Mouse (Mus musculus): ENCODE results near the gene Aspdh. TPM values are rescaled to one million over a fixed set of nuclear protein-coding genes. Genes with fewer than 3 reads are reported as not detected.

The Aspdh gene
- polyA plus RNA-seq, 1 experiment from 2014 or later: not detected

- DNase-seq (ENCODE audit: low read depth, low spot score) (no peak), ATAC-seq (no peak)
- H3K27me3 ChIP-seq: peaks cover 74% of the 10 kb centered on the region
- CTCF ChIA-PET: no interaction called here
- POLR2A ChIA-PET: interaction anchor here (0.9 kb wide), 1 partner anchor 116 kb away, joined by 3 read pairs; the partner anchor contains the start of gene Nr1h2
- TF ChIP-seq CTCF (IDR thresholded peaks at IDR 0.05): no peak
- in situ Hi-C loops (cut with MboI; ENCODE audit: low pct_unique_long_range_greater_than_20kb): no loop called here
Measured at GRCm38 (mm10) chr7:44437933-44438332, 27.3 kb upstream of the Aspdh start.

- no peak for ATAC-seq
- TF ChIP-seq CTCF (IDR thresholded peaks at IDR 0.05): no peak
Measured at GRCm38 (mm10) chr7:44439696-44440095, 25.5 kb upstream of the Aspdh start.

GRCm38 (mm10) chr7:44440479-44440878, 24.7 kb upstream of the Aspdh start:
- ChIA-PET CTCF (no interaction called here), POLR2A (no interaction called here)
- no peak for ATAC-seq
- DNase-seq (ENCODE audit: low read depth, low spot score): no peak
- no peak for TF ChIP-seq CTCF (IDR thresholded peaks at IDR 0.05)
- peaks cover 79% of the 10 kb centered on the region for H3K27me3 ChIP-seq
- in situ Hi-C loops (cut with MboI; ENCODE audit: low pct_unique_long_range_greater_than_20kb): no loop called here

More at GRCm38 (mm10) chr7:44439696-44440095, 25.5 kb upstream of the Aspdh start:
- in situ Hi-C loops (cut with MboI; ENCODE audit: low pct_unique_long_range_greater_than_20kb): no loop called here
- DNase-seq (ENCODE audit: low read depth, low spot score): no peak
- H3K27me3 ChIP-seq: peaks cover 80% of the 10 kb centered on the region
- ChIA-PET CTCF (no interaction called here), POLR2A (no interaction called here)

GRCm38 (mm10) chr7:44441180-44441579, 24.0 kb upstream of the Aspdh start:
- DNase-seq (ENCODE audit: low read depth, low spot score): no peak
- ChIA-PET CTCF (no interaction called here), POLR2A (no interaction called here)
- in situ Hi-C loops (cut with MboI; ENCODE audit: low pct_unique_long_range_greater_than_20kb): no loop called here
- ATAC-seq: no peak
- H3K27me3 ChIP-seq: peaks cover 79% of the 10 kb centered on the region
- no peak for TF ChIP-seq CTCF (IDR thresholded peaks at IDR 0.05)

DNA sequence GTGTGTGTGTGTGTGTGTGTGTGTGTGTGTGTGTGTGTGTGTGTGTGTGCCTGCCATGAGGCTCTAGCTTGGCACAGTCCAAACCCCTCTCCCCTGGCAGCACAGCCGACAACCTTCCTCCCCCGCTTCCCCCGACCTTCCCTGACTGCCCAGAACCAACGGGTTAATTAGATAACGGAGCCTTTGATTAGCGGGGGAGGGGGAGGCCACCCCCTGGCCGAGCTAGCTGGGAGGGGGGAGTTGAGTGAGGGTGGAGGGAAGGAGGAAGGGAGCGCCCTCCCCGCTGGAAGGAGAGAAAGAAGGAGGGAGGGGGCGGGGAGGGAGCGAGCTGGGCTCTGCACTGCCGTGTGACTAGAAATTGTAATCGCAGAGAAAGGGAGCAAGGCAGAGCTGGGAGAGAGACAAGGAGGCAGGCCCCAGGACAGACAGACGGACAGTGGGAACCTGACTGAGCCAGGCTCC, 23.5 kb upstream of the Aspdh start:
- CTCF ChIA-PET: no interaction called here
- peaks cover 81% of the 10 kb centered on the region for H3K27me3 ChIP-seq
- ATAC-seq (no peak), DNase-seq (ENCODE audit: low read depth, low spot score) (no peak)
- in situ Hi-C loops (cut with MboI; ENCODE audit: low pct_unique_long_range_greater_than_20kb): no loop called here
- POLR2A ChIA-PET: no interaction called here
- TF ChIP-seq CTCF (IDR thresholded peaks at IDR 0.05): no peak

GRCm38 (mm10) chr7:44442407-44442821, 22.8 kb upstream of the Aspdh start:
- ATAC-seq (no peak), DNase-seq (ENCODE audit: low read depth, low spot score) (no peak)
- in situ Hi-C loops (cut with MboI; ENCODE audit: low pct_unique_long_range_greater_than_20kb): no loop called here
- peaks cover 83% of the 10 kb centered on the region for H3K27me3 ChIP-seq
- POLR2A ChIA-PET: no interaction called here
- no peak for TF ChIP-seq CTCF (IDR thresholded peaks at IDR 0.05)
- CTCF ChIA-PET: no interaction called here

DNA sequence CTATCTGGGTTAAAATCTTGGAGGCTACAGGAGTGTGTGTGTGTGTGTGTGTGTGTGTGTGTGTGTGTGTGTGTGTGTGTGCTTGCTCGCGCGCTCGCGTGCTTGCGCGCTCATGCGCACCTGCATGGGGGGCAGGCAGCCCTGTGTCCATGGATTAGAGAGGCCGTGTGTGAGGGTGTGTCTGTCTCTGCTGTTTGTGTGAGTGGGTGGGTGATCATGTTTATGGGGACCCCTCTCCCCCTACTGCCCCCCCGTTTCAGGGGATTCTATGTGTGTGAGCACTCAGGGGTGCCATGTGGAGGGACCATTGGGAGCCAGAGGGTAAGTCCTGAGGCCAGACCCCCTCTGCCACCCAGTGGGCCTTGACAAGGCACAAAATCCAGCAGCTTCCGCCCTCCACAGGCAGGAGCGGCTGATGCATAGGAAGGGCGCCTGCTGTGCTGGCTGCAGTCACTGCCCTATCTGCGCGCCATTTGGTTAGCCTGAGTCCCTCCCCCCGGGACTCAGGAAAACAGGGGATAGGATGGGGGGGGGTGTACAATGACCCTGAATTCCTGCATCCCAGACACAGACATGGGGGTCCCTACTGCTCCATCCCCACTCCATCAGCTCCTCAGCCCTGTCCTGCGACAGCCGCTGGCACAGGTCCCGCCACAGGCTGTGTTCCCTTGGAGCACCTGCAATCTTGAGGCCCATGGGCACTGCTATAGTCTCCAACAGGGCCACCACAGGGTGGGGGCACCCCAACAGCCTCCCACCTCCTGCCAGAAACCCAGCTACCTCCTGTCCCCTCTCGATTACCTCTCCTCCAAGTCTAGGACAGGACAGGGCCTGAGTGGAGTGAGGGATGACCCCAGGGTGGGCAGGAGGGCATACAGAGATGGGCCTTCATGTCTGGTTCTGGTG, 21.7 kb upstream of the Aspdh start:
- POLR2A ChIA-PET: no interaction called here
- in situ Hi-C loops (cut with MboI; ENCODE audit: low pct_unique_long_range_greater_than_20kb): no loop called here
- no peak for DNase-seq (ENCODE audit: low read depth, low spot score)
- no peak for ATAC-seq
- no peak for TF ChIP-seq CTCF (IDR thresholded peaks at IDR 0.05)
- CTCF ChIA-PET: no interaction called here
- peaks cover 81% of the 10 kb centered on the region for H3K27me3 ChIP-seq

- ChIA-PET POLR2A (no interaction called here), CTCF (no interaction called here)
- DNase-seq (ENCODE audit: low read depth, low spot score) (no peak), ATAC-seq (no peak)
- no peak for TF ChIP-seq CTCF (IDR thresholded peaks at IDR 0.05)
- in situ Hi-C loops (cut with MboI; ENCODE audit: low pct_unique_long_range_greater_than_20kb): no loop called here
- H3K27me3 ChIP-seq: peaks cover 78% of the 10 kb centered on the region
Measured at GRCm38 (mm10) chr7:44444886-44445527, 20.2 kb upstream of the Aspdh start.

GRCm38 (mm10) chr7:44445528-44445923, 19.7 kb upstream of the Aspdh start:
- DNase-seq (ENCODE audit: low read depth, low spot score): no peak
- ChIA-PET POLR2A (no interaction called here), CTCF (no interaction called here)
- in situ Hi-C loops (cut with MboI; ENCODE audit: low pct_unique_long_range_greater_than_20kb): no loop called here
- TF ChIP-seq CTCF (IDR thresholded peaks at IDR 0.05): no peak
- no peak for ATAC-seq
- peaks cover 78% of the 10 kb centered on the region for H3K27me3 ChIP-seq

- peaks cover 76% of the 10 kb centered on the region for H3K27me3 ChIP-seq
- DNase-seq (ENCODE audit: low read depth, low spot score) (no peak), ATAC-seq (no peak)
- CTCF ChIA-PET: no interaction called here
- POLR2A ChIA-PET: no interaction called here
- TF ChIP-seq CTCF (IDR thresholded peaks at IDR 0.05): no peak
- in situ Hi-C loops (cut with MboI; ENCODE audit: low pct_unique_long_range_greater_than_20kb): no loop called here
Measured at GRCm38 (mm10) chr7:44446070-44446855, 18.9 kb upstream of the Aspdh start.

DNA sequence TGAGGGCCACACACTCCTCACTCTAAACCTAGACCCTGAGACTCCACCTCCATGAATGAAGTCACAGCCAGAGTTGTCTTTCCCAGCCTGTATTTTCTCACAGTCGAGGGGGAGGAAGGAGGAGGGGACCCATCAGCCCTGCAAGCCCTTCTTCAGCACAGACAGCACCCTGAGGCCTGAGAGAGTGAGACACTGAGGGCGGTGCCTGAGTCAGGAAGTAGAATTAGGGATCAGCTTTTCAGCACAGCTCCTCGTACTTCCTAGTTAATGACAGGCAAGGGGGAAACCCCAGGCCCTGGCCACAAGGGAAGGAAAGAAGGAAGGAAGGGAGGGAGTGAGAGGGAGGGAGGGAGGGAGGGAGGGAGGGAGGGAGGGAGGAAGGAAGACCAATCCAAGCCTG, 11.9 kb upstream of the Aspdh start:
- CTCF ChIA-PET: no interaction called here
- DNase-seq (ENCODE audit: low read depth, low spot score): no peak
- in situ Hi-C loops (cut with MboI; ENCODE audit: low pct_unique_long_range_greater_than_20kb): no loop called here
- TF ChIP-seq CTCF (IDR thresholded peaks at IDR 0.05): no peak
- H3K27me3 ChIP-seq: peaks cover 29% of the 10 kb centered on the region
- peak; percentile 42 for ATAC-seq
- POLR2A ChIA-PET: no interaction called here

All from Patski (cell line).